Mouse (Mus musculus): ENCODE data around the gene Slc38a3.

GRCm38 (mm10) chr9:107714221-107714952, 45.1 kb upstream of the Slc38a3 start:
- TF ChIP-seq POLR2A (IDR thresholded peaks at IDR 0.05; ENCODE audit: control insufficient read depth, low read depth, low read length) (no peak), CTCF (IDR thresholded peaks at IDR 0.05; ENCODE audit: control insufficient read depth, insufficient read depth, insufficient replicate concordance, low read depth, low read length) (no peak)

All from testis, adult 2 months (tissue).